Mouse (Mus musculus) bone marrow, adult 2 months (tissue): ENCODE measurements around the gene Atg101.

Experiments used
- CTCF ChIP-seq: fragments of 200-500 bp; IDR thresholded peaks from 2 replicates; pipeline ENCODE4 v1.5.1; 2011; ENCODE audit warnings: low read length, control low read depth; ENCODE audit not compliant: control insufficient read depth, insufficient read depth
- POLR2A ChIP-seq: fragments of 200-500 bp; IDR thresholded peaks from 2 replicates; pipeline ENCODE4 v1.6.1; 2011; ENCODE audit warnings: low read depth, mild to moderate bottlenecking, control low read depth, low read length, borderline replicate concordance; ENCODE audit not compliant: control insufficient read depth

GRCm38 (mm10) chr15:101282471-101282870 lies 1.6 kb upstream of the Atg101 start:
- TF ChIP-seq POLR2A (no peak), CTCF (no peak)
